Mouse (Mus musculus) right cerebral cortex, adult 18-20 months (tissue): ENCODE results near the gene Psme2.

Experiments used
- DNase-seq: peaks from one replicate; pipeline ENCODE4 v3.0.0; 2022; ENCODE audit warnings: mixed read lengths

Gene Psme2

DNA sequence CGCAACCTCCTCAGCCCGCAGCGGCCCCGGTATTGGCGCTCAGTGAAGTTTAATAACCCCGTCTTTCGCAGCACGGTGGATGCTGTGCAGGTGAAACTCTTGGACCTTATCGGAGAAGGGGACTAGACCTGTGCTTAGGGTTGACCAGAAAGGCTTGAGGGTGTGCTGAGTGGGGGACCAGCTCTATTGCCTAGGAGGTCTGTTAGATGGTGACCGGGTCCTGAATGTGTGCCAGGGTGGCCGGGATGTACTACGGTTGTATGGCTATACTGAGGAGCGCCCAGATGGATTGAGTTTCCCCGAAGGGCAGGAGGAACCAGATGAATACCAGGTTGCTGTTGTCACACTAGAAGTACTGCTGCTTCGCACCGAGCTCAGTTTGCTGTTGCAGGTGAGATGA lies 1.3 kb upstream of the Psme2 start:
- DNase-seq, result no peak

DNA sequence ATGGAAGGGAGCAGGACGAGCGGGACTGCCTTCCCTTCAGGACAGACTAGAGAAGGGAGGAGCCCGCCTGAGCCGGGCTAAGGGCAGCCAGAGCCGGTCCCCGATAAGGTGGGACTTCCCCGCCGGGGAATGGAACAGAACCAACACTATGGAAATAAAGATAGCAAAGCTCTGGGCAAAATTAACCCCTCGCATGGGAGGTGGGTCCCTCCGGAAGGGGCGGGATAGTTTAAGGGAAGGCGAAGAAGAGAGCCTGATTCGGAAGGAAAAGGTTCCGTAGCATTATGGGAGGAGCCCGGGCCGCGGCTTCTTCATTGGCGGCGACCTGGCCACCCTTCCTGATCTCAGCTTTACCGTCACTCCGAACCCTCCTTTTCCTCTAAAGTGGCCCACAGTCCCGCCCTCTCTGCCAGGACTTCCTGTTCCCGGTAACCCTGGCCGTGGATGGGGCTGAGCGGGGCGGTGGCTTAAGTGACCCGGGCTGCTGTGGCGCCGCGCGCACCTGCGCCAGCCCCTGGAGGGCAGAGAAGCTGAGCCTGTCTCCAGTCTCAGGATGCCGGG lies 498 bp upstream of the Psme2 start, which contains the start of gene Rnf31:
Gene Rnf31 (plus strand): TSS at position 378 of the 561 bp plus-strand sequence.
- peak; percentile 97 for DNase-seq

DNA sequence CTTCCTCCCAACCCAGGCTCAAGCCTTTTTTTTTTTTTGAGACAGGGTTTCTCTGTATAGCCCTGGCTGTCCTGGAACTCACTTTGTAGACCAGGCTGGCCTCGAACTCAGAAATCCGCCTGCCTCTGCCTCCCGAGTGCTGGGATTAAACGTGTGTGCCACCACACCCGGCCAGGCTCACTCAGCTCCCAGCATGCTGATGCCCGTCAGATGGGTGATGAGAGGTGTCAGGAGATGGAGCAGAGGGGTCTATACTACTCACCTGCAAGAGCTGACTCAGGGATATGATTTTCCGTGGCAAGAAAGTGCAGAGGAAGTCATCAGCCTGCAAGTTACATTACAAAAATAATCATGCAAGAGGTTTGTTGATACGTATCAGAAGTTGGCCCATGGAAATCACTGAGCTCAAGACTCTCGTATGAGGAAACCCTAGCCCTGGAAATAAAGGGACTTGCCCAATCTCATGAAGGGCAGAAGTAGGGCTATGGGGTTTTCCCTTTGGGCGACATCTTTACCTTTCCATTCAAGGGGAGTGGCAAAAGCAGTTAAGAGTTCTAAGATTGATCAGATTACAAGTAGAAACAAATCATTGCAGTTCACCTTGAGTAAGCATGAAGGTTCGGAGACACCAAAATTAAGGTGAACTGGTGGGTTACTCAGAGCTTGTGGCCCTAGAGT lies 1.0 kb downstream of the Psme2 start:
- no peak for DNase-seq

DNA sequence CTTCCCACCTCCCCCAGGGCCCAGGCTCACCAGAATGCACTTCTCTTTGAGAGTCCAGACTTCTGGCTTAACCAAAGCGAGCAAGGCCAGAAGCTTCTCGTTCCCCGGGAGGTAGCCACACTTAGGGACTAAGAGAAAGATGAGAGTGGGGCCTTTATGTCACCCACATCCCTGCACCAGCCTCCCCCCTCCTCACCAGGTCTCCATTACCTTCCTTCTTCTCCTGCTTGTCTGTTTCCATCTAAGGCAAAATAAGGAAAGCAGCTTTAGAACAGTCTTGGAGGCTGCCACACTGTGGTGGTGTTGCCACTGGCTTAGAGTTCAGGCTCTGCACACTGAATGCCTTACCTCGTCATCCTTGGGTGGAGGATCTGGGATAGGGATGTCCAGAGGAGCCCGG lies 1.6 kb downstream of the Psme2 start:
- no peak for DNase-seq

DNA sequence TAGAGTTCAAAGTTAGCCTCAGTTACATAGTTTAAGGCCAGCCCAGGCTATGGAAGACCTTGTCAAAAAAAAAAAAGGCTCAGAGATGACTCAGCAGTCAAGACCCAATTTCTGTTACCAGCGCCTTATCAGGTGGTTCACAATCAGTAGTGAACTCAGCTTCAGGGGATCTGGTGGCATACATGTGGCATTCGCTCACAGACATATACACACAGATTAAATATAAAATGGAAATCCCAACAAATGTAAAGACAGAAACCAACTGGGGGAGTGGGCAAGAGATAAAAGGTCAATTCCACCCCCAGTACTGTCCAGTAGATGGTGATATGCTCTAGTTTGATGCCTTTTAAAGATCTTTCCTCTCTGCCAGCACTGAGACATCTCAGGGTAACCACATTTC lies 4.8 kb downstream of the Psme2 start:
- no peak for DNase-seq

DNA sequence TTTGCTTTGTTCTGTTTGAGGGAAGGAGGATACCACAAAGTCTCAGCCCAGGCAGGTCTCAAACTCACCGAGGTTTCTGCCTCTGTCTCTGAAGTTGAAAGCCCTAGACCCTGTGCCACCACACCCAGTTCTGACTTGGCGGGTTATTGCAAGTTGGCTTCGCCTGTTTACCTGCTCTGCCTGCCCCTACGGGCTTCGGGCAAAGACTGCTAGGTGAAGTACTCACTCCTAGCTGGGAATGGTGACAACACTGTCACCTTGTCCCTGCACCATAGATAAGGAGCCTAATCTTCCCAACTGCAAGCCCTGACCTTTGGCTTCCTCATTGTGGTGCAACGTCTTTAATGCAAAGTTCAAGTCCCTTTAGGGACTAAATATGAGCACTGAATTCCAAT lies 5.3 kb downstream of the Psme2 start:
- DNase-seq, result no peak

DNA sequence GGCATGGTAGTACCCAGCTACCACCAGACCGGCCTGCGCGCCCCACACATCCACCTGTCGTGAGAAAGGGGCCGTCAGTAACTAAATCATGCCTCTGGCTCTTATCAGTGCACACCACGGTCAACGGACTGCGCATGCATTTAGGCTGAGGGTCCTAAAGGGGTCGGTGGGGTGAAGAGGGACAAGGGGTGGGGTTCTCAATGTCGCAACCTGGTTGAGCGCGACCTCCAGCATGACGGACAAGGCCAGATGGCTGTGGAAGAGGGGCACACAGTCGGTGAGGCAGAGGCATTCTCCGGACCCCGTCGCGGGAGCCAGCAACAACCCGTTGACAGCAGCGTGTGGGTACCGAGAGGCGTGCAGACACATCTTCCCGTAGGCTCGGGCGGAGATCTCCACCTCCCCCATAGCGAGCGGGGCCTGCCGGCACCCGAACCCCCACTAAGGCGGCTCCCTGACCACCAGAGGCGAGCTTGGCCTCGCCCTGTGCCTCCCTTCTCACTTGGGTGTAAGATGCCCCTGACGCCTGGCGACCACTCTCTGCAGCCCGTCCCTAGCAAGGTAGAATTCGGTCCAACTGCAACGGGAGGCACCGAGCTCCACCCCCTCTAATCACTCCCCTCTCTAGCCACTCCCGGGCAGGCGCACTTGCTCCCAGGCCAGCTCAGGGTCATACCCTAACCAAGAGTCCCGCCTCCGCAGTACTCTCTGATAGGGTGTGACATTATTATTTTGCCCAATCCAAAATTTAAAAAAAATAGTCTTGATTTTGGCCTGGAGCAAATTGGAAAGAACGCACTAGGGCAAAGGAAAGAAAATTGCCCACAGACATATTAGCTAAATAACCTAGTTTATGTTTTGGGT lies 6.0 kb downstream of the Psme2 start, which contains the start of gene Emc9:
Gene Emc9 (minus strand): TSS at position 601 of the 864 bp plus-strand sequence.
- DNase-seq, result peak; percentile 71

DNA sequence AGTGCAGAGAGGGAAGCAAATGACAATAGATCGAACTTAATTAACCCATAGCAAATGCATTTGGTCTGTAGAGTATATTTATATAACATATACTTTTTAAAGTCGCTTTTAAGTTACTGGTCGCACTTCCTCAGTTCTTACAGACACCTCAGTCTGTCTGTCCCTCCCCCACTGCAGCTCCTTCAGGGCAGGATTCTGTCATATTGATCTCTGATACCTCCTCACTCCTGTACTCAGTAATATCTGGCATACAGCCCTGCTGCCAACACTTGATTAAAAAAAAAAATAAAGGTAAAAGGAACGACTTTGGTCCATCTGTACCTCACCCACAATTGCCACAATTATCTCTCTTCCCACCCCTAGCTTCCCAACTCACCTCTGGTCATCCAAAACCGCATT lies 6.6 kb downstream of the Psme2 start:
- DNase-seq, result no peak

DNA sequence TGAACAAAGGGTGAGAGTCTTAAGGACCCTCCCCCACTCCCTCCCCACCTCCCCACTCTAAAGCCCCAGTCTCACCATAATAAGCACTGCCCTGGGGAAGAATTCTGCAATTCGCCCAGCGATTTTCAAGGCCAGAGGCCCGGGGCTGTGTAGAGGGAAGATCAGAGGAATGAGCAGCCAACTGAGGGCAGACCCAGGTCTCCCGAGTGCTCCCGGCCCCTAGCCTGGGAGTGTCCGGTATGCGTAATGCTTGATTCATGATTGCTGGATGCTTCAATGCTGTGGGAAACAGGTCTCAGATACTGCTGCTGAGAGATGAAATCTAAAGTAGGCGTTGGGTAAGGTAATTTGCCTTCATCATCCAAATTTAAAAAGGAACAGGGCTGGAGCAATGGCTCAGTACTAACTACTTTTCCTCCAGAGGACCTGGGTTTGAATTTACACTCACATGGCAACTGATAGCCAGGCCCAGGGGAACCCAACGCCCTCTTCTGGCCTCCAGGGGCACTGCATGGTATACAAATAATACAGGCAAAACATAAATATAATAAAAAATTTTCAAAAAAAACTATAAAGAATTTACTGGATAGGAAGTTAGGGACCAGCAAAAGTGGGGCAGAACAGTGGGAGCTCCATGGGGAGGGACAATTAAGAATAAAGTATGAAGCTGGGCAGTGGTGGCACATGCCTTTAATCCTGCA lies 8.8 kb downstream of the Psme2 start:
- DNase-seq, result no peak

DNA sequence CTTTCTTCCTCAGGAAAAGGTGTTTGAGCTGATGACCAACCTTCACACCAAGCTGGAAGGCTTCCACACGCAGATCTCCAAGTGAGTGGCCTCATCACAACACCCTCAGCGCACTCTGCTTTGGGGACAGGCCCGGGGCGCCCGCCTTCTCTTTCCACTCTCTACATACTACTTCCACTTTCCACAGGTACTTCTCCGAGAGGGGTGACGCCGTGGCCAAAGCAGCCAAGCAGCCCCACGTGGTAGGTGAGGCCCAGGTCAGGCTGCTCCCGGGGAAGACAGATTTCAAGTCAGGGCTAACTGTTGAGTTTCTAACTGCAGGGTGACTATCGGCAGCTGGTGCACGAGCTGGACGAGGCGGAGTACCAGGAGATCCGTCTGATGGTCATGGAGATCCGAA lies 10.2 kb downstream of the Psme2 start:
- no peak for DNase-seq

DNA sequence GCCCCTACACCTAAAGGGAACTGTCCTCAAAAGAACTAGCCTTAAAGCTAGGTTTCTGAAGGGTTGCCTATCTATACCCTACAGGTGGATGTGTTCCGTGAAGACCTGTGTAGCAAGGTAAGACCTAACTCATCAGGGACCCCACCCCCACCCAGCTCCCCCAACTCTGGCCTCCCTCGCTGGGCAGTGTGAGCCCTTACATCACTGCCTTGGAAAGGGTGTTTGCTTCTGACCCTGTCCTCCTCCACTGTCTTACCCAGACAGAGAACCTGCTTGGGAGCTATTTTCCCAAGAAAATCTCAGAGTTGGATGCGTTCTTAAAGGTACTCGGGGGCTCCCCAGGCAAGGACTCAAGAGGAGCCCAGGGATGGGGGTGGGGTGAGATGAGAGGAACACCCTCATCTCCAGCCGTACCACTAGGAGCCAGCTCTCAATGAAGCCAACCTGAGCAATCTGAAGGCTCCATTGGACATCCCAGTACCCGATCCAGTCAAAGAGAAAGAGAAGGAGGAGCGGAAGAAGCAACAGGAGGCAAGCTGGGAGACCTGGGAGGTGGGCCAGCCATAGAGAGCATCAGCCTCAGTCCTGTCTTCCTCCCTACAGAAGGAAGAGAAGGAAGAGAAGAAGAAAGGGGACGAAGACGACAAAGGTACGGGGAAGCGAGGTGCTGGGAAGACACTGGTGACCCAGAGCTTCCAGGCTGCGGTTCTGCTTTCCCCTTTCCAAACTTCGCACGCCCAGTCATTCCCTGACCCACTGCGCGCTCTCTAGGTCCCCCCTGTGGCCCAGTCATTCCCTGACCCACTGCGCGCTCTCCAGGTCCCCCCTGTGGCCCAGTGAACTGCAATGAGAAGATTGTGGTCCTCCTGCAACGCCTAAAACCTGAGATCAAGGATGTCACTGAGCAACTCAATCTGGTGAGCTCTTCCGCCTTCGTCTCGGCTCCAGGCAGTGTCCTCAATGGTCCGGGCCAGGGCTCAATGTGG lies 11.1 kb downstream of the Psme2 start:
- no peak for DNase-seq

DNA sequence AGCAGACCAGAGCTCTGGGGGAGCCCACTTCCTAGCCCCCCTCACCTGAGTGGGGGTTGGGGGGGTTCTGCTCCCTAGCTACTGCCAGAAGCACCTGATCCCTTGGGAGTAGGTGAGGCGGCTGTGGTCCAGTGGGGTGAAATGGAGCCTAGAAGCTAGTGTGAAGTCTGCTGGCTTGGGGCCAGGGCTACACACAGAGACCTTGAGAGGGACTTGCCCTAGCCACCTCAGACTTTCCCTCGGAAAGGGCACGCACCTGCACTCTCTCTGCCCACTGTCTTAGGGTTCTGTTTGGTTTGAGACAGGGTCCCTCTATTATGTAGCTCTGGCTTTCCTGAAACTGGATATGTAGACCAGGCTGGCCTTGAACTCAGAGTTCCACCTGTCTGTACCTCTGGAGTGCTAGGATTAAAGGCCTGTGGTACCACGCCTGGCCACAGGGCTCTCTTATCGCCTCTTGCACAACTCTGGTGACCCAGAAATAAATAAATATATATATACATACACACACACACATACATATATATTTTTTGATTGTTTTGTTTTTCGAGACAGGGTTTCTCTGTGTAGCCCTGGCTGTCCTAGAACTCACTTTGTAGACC lies 12.1 kb downstream of the Psme2 start:
- DNase-seq, result no peak

DNA sequence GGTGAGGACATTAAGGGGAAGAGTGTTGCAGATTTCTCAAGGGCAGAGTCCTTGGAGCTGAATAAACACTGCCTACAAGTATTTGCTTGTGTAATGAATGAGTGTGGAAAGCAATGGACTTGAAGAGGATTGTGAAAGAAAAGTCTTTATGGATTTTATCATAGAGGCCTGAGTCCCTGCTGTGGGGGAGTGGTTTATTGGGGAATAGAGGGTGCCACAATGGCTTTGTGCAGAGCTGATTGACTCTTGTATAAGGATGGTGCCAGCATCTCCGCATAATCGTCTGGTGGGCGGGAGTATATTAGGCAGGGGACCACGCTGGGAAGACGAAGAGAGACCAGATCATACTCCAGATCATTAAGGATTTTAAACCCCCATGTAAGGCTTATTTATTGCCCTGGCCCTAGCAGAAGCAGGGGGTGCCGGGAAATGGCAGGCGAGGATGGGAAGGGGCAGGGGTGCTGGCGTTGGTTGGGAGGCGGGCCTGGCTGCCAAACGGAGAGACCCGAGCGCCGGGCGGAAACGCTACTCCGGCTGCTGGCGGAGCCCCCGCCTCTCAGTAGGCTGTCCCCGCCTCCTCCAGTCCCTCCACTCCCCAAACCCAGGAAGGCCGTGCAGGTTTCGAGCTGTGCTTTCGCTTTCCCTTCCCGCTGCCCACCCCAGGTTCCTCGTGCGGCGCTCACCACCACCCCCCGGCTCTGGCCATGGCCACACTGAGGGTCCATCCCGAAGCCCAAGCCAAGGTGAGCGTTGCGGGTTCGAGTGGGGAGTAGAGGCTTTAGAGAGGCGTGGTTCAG lies 12.8 kb downstream of the Psme2 start, which contains the start of gene Psme1:
Gene Psme1 (plus strand): TSS at position 253 of the 797 bp plus-strand sequence.
- DNase-seq, result peak; percentile 72

DNA sequence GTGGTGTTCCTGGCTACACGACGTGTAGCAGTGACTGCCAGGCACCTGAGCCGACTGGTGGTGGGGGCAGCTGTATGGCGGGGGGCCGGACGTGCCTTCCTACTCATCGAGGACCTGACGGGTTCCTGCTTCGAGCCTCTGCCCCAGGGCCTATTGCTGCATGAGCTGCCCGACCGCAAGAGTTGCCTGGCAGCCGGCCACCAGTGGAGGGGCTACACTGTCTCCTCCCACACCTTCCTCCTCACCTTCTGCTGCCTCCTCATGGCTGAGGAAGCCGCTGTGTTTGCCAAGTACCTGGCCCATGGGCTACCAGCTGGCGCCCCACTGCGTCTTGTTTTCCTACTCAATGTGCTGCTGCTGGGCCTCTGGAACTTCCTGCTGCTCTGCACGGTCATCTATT lies 14.5 kb downstream of the Psme2 start:
- DNase-seq, result peak; percentile 40

DNA sequence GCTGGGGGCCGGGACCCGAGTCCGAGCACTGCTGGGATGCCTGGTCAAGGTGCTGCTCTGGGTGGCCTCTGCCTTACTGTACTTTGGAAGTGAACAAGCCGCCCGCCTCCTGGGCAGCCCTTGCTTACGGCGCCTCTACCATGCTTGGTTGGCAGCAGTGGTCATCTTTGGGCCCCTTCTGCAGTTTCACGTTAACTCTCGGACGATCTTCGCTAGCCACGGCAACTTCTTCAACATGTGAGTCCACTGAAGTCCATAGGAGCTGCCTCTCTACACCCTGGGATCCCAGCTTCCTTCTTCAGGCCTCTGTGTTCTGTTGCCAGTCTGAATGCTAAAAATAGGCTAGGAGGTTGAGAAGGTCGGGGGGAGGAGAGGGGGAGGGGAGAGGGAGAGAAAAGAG lies 15.2 kb downstream of the Psme2 start:
- DNase-seq, result no peak

DNA sequence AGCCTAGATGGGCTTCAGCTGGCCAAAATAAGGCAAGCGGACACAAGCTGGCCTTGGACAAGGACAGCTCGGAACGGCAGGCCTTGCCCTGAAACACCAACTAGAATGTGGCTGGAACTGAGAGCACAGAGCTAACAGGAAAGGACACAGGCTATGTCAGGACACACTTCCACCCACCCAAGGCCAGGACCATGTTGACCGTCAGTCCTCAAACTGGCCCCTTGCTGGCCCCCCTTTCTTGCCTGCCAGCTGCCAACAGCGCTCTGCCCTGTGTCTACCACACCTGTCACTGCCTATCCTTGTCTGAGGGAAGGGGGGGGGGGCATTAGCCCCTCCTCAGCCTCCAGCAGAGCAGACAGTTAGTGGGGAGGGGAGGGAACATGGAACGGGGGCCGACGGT lies 15.6 kb downstream of the Psme2 start, which contains the start of gene Fitm1:
Gene Fitm1 (plus strand): TSS at position 316 of the 400 bp plus-strand sequence.
- no peak for DNase-seq

DNA sequence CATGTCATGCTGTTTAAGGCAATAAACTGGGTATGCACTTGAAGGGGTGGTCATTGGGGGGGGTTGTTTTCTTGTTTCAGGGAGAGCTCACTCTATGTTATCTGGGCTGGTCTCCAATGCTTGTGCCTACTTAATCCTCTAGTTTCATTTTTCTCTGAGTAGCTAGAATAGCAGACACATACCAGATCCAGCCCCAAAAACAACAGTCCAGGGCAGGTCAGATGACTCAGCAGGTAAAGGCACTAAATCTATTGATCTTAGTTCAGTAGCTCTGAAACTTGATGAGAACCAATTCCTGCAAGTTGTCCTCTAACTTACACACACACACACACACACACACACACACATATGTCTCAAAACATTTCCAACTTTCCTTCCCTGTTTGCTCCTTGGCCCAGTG lies 19.2 kb downstream of the Psme2 start:
- no peak for DNase-seq

DNA sequence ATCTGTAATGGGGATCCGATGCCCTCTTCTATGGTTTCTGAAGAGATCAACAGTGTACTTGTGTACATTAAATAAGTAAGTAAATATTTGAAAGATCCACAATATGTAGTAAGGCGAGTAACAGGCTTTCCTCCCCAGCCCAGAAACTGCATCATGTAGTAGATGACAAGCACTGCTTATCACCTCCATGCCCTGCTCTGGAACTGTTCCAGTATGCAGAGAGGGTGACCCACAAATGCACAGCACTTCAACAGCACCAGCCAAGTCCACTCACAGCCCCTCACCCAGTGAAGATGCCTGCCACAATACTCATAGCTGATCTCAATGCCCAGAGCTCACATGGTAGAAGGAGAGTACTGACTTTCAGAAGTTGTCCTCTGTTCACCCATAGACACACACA lies 20.3 kb downstream of the Psme2 start:
- DNase-seq, result no peak

DNA sequence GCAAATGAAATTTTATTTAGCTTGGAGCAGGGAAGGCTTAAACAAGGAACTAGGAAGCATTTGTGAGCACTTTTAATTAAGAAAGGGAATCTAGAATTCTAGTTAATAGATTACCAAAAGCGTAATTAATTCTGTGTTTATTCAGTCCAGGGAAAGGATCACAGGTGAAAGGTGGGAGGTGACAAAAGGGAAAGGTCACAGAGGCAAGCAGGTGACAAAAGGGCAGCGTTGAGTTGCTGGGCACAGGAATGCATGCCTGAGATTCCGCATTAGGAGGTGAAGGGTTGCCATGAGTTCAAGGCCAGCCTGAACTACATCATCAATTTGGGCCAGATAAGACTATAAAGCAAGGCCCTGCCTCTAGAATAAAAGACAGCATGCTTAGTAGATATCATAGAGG lies 23.4 kb downstream of the Psme2 start:
- no peak for DNase-seq

DNA sequence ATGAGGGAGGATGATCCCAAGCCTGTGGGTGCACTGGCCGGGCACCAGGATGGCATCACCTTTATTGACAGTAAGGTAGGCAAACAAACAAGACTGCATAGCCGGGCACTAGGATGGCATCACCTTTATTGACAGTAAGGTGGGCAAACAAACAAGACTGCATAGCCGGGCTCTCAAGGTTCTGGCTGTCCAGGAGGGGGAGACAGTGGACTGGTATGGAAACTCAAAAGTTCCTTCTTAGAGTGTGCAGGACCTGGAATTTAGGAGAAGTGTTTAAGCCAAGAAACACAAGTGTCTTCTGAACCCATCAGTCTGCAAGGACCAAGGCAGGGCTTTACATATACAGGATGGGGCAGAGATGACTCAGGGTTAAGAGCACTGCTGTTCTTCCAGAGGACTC lies 25.2 kb downstream of the Psme2 start:
- DNase-seq, result no peak

DNA sequence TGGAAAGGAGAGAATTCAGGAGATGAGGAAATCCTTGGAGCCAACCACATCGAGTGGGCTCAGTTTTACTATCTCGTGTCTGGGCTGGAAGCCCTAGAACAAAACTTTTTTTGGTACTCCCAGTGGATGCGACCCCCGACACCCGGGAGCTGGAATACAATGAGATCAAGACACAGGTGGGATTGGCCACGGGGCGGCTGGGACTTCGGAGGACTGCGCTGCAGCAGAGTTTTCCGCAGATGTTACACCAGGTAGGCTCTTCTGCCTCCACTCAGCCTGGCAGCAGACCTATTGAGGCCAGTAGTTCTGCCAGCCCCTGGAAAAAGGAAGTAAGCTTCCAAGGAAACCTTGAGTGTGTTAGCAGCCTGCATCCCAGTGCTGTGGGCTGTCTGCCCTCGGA lies 27.7 kb downstream of the Psme2 start:
- DNase-seq, result no peak
